Mouse (Mus musculus) ES-Bruce4 (cell line): ENCODE data around the gene Ccnk. TPM values are rescaled to one million over a fixed set of nuclear protein-coding genes. Genes with fewer than 3 reads are reported as not detected.

Source experiments
- H3K27ac ChIP-seq: 2 replicates; pipeline ENCODE4 v1.5.1; 2012; ENCODE audit warnings: low read length, inconsistent platforms; ENCODE audit not compliant: insufficient read depth
- H3K27me3 ChIP-seq: 2 replicates; pipeline ENCODE4 v1.6.1; 2012; ENCODE audit warnings: mild to moderate bottlenecking, low read length, inconsistent platforms; ENCODE audit not compliant: control insufficient read depth, poor library complexity, insufficient read depth, severe bottlenecking
- H3K36me3 ChIP-seq: 2 replicates; pipeline ENCODE4 v1.6.1; 2012; ENCODE audit warnings: inconsistent platforms, mild to moderate bottlenecking, low read length, moderate library complexity; ENCODE audit not compliant: control insufficient read depth, poor library complexity, insufficient read depth, severe bottlenecking
- H3K4me1 ChIP-seq: one replicate; pipeline ENCODE4 v1.8.1; 2011; ENCODE audit warnings: low read length; ENCODE audit not compliant: control insufficient read depth, insufficient read depth
- H3K4me3 ChIP-seq: 2 replicates; pipeline ENCODE4 v1.5.1; 2011; ENCODE audit warnings: low read depth, mild to moderate bottlenecking, low read length
- H3K9ac ChIP-seq: 2 replicates; pipeline ENCODE4 v1.6.1; 2012; ENCODE audit warnings: low read depth, mild to moderate bottlenecking, inconsistent platforms; ENCODE audit not compliant: poor library complexity, severe bottlenecking
- H3K9me3 ChIP-seq: replicated peaks from 2 replicates; pipeline ENCODE4 v1.6.1; 2012; ENCODE audit warnings: mild to moderate bottlenecking, low read length, inconsistent platforms; ENCODE audit not compliant: control insufficient read depth, poor library complexity, insufficient read depth, severe bottlenecking
- CTCF ChIP-seq: IDR thresholded peaks from one replicate; pipeline ENCODE4 v1.8.1; 2011; ENCODE audit warnings: low read depth, low read length
- EP300 ChIP-seq: IDR thresholded peaks from 2 replicates; pipeline ENCODE4 v1.6.1; 2011; ENCODE audit warnings: low read depth, low read length; ENCODE audit not compliant: insufficient read depth
- POLR2A ChIP-seq: IDR thresholded peaks from one replicate; pipeline ENCODE4 v1.8.1; 2011; ENCODE audit warnings: low read length; ENCODE audit not compliant: insufficient read depth
- polyA plus RNA-seq: library from polyadenylated mRNA; stranded (reverse); fragments of >200 nt; gene quantifications from 2 replicates; pipeline ENCODE4 v1.2.4, GENCODE M21; 2011; ENCODE audit warnings: low read depth; ENCODE audit not compliant: missing spikeins, insufficient read depth, insufficient read length

Ccnk gene
- polyA plus RNA-seq, 1 experiment = 69.8 TPM

- no peaks in the 10 kb centered on the region for H3K36me3 ChIP-seq
- H3K9ac ChIP-seq = no peak overlapping the region
- H3K4me3 ChIP-seq = no peak overlapping the region
- no peak overlapping the region for H3K27ac ChIP-seq
- H3K9me3 ChIP-seq = no peaks in the 10 kb centered on the region
- TF ChIP-seq EP300 (no peak), POLR2A (no peak), CTCF (no peak)
- H3K27me3 ChIP-seq = no peaks in the 10 kb centered on the region
- no peaks in the 10 kb centered on the region for H3K4me1 ChIP-seq
These were observed 69.6 kb downstream of the Ccnk start for GRCm38 (mm10) chr12:108249019-108249418.

DNA sequence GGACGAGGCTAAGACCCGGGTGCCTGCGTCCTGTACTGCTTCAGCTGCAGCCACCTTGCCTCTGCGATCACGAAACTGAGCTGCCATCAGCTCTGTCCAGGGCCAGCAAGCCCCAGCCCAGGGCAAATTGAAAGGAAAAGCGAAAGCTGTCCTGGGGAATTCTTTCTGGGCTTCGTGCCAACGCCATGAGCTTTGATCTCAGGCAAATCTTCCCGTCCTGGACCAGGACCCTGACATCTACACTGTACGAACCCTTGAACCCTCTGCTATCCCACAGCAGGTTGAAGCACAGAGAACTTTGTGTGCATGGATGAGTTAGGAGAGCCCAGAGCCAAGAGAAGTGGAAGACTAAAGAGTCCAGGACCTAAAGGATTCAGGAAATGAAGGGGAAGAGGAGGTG is 70.1 kb downstream of the Ccnk start:
- no peaks in the 10 kb centered on the region for H3K36me3 ChIP-seq
- no peaks in the 10 kb centered on the region for H3K4me1 ChIP-seq
- no peak overlapping the region for H3K9ac ChIP-seq
- TF ChIP-seq POLR2A = no peak
- TF ChIP-seq CTCF = no peak
- no peak for TF ChIP-seq EP300
- no peaks in the 10 kb centered on the region for H3K27me3 ChIP-seq
- H3K4me3 ChIP-seq = no peak overlapping the region
- H3K27ac ChIP-seq = no peak overlapping the region
- no peaks in the 10 kb centered on the region for H3K9me3 ChIP-seq

DNA sequence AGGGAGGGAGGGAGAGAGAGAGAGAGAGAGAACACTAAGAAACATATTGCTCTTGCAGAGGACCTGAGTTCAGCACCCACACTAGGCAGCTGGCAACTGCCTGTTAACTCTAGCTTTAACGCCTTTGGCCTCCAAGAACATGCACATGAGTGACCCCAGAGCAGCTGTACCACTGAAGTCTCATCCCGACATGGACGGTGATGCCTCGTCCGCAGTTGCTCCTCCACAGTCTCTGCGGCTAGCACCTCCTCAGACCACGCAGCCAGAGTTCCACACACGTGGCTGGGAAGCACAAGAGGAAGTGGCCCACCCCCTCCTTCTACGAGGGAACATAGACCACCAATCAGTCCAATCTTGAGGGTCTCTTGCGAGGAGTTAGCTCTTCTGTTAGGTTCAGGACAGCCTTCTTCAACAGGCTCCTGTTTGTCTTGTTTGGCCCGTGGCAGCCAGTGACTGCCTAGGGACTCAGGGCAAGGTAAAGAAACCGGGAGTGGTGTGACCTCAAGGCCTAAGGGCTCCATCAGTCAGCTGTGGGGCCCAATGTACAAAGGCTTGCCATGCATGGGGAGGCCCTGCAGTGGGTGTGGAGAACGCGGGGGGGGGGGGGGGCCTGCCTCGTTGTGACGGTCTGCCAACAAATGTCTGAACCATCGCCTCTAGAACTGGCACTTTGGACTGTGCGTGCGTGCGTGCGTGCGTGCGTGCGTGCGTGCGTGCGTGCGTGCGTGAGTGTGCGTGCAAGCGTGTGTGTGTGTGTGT is 71.8 kb downstream of the Ccnk start:
- TF ChIP-seq EP300 = no peak
- Histone ChIP-seq H3K4me3 (no peak overlapping the region), H3K27me3 (no peaks in the 10 kb centered on the region), H3K36me3 (no peaks in the 10 kb centered on the region), H3K4me1 (peaks cover 9% of the 10 kb centered on the region), H3K9me3 (no peaks in the 10 kb centered on the region), H3K27ac (no peak overlapping the region), H3K9ac (no peak overlapping the region)

DNA sequence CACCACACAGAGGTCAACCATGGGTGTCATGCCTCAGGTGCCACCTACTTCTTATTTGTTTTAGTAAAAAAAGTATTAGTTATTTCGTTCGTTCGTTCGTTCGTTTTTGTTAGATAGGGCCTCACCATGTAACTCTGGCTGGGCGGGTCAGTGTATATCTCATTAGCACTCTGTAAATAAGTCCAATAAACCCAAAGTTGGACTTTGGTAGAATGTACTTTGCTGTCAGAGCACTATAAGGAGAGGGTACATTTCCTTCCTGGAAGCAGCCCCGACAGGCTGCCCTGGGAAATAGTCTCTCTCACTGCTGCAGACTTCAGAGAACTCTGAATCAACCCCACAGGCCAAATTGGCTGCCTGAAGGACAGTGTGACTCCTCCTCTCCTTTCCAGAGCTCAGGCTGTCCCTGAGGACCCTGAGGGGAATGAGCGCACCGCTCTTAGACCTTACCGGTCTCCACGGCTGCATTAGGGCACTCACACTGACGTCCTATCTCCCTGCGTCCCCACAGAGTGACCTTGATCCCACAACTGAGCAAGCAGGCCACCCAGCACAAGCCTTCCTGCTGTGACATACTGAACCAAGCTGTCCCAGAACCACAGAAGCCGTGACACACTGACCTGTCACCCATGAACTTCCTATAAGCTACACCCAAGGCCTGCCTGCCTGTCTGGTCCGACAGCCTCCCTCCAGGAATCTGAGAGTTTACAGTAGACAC is 72.6 kb downstream of the Ccnk start:
- Histone ChIP-seq H3K4me3 (no peak overlapping the region), H3K27ac (no peak overlapping the region), H3K9ac (no peak overlapping the region), H3K27me3 (no peaks in the 10 kb centered on the region), H3K4me1 (peaks cover 11% of the 10 kb centered on the region), H3K36me3 (no peaks in the 10 kb centered on the region), H3K9me3 (no peaks in the 10 kb centered on the region)
- TF ChIP-seq POLR2A = no peak
- no peak for TF ChIP-seq EP300
- no peak for TF ChIP-seq CTCF

Other genes starting within 250 kb of the Ccnk start
- gene Bcl11b, start 176.0 kb upstream of the Ccnk start, polyA plus RNA-seq = 0.69 and 0.79 TPM in 2 replicates
- gene Setd3, start 265 bp upstream of the Ccnk start, polyA plus RNA-seq = 70.8 and 84.5 TPM in 2 replicates
- 21.0 and 22.0 TPM in 2 replicates for gene Ccdc85c, start 95.8 kb downstream of the Ccnk start, polyA plus RNA-seq
- 0.82 and 1.1 TPM in 2 replicates for gene Hhipl1, start 126.7 kb downstream of the Ccnk start, polyA plus RNA-seq
- gene Cyp46a1, start 154.8 kb downstream of the Ccnk start, polyA plus RNA-seq = 1.0 and 1.6 TPM in 2 replicates
- gene Eml1, start 191.4 kb downstream of the Ccnk start, polyA plus RNA-seq = 9.4 and 9.5 TPM in 2 replicates